Mouse (Mus musculus) CH12.LX (cell line): ENCODE measurements around the gene Akr1b8.

Experiments used
- CTCF ChIP-seq, 2 experiments: IDR thresholded peaks in 1 of 2; conservative IDR thresholded peaks in 1 of 2; 2 replicates each; pipeline ENCODE4 v1.5.1; 2011 to 2012; ENCODE audit warnings: low read depth in 2 of 2, low read length in 2 of 2, improper control_type of control experiment in 1 of 2, inconsistent platforms in 1 of 2, mild to moderate bottlenecking in 1 of 2, moderate library complexity in 1 of 2
- HCFC1 ChIP-seq: IDR thresholded peaks from 2 replicates; pipeline ENCODE4 v1.6.1; 2012; ENCODE audit warnings: low read depth, mild to moderate bottlenecking, inconsistent platforms, low read length, improper control_type of control experiment
- MAFK ChIP-seq: IDR thresholded peaks from 2 replicates; pipeline ENCODE4 v1.6.1; 2011; ENCODE audit warnings: low read length, improper control_type of control experiment; ENCODE audit not compliant: insufficient replicate concordance
- MAX ChIP-seq: IDR thresholded peaks from 2 replicates; pipeline ENCODE4 v1.6.1; 2011; ENCODE audit warnings: low read length, improper control_type of control experiment
- RAD21 ChIP-seq: IDR thresholded peaks from 2 replicates; pipeline ENCODE4 v1.6.1; 2011; ENCODE audit warnings: low read depth, mild to moderate bottlenecking, low read length, improper control_type of control experiment, moderate library complexity
- ZC3H11A ChIP-seq: IDR thresholded peaks from 2 replicates; pipeline ENCODE4 v1.6.1; 2012; ENCODE audit warnings: low read depth, mild to moderate bottlenecking, inconsistent platforms, low read length, improper control_type of control experiment

DNA sequence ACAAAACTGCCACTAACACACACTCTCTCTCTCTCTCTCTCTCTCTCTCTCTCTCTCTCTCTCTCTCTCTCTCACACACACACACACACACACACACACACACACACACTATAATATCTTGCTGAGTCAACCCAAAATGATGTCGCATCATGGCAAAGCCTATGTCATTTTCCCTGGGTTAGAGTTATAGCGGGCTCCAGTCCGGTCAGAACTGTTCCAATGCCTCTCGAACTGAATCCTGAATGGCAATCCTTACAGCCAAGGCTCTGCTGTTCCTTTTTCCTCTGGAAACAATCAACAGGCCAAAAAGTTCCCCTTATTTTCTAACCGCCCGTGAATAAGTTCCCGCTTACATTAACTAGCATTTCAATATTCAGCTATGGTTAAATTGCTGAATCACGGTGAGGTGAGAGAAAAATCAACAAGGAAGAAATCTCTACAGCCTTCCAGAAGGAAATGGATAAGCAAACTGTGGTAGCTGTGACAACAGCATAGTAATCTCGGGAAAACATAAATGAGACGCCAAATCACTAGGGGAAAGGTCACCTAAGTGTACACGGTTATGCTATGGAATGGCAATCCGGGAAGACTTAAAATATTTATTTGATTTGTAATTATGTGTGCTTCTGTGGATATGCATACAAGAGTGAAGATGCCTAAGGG lies 3.8 kb upstream of the Akr1b8 start:
- TF ChIP-seq CTCF (conservative IDR thresholded peaks at IDR 0.05 in 1 of 2, IDR thresholded peaks at IDR 0.05 in 1 of 2; ENCODE audit: low read depth in 2 of 2, low read length in 2 of 2) (no peak), RAD21 (no peak), HCFC1 (no peak), MAFK (no peak), ZC3H11A (no peak), MAX (no peak)
